Mouse (Mus musculus): ENCODE data around the gene Usp36. TPM values are rescaled to one million over a fixed set of nuclear protein-coding genes. Genes with fewer than 3 reads are reported as not detected.

Usp36 gene
- polyA plus RNA-seq, 1 experiment from 2014 or later, result 21.3 TPM

DNA sequence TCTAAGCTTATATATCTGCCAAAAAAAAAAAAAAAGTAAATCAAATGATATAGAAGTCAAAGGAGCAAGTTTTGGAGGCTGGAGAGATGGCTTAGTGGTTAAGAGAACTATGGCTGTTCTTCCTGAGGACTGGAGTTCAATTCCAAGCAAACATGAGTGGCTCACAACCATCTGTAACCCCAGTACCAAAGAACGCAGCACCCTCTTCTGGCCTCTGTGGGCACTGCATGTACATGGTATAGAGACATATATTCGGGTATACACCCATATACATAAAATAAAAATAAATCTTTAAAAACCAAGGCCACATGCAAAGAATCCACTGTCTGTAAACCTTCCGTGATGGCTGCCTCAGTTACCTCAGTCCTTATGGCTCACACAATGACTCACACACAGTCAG lies 20.2 kb downstream of the Usp36 start:
- no peak overlapping the region for H3K4me3 ChIP-seq (replicated peaks)
- no peaks in the 10 kb centered on the region for H3K9me3 ChIP-seq
- no peak overlapping the region for H3K9ac ChIP-seq (replicated peaks)
- no peak for ATAC-seq (ENCODE audit: insufficient number of reproducible peaks, insufficient read depth, low FRiP score, low TSS enrichment, low read depth)
- H3K4me2 ChIP-seq, result no peak overlapping the region
- WGBS, result 90% methylated on average over 3 of the region's 3 CpGs
- H3K4me1 ChIP-seq (replicated peaks), result no peaks in the 10 kb centered on the region
- H3K27ac ChIP-seq, result no peak overlapping the region
- H3K36me3 ChIP-seq, result peaks cover 97% of the 10 kb centered on the region
- no peaks in the 10 kb centered on the region for H3K27me3 ChIP-seq

DNA sequence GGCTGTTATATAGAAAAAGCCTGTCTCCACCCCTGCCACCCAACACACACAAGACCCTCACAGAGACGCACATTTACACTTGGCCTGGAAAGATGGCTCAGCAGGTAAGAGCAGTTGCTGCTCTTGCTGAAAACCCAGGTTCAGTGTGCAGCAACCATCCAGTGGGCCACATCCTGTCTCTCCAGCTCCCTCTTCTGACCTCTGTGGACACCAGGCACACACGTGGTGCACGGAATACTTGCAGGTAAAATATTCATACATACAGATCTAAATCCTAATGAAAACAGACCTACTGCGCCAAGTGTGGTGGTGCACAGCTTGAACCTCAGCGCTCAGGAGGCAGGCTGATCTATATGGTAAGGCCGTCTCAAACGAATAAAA lies 23.4 kb downstream of the Usp36 start:
- Histone ChIP-seq H3K9ac (replicated peaks) (no peak overlapping the region), H3K9me3 (no peaks in the 10 kb centered on the region), H3K27ac (no peak overlapping the region), H3K27me3 (no peaks in the 10 kb centered on the region), H3K4me1 (replicated peaks) (no peaks in the 10 kb centered on the region), H3K4me2 (no peak overlapping the region), H3K4me3 (replicated peaks) (no peak overlapping the region), H3K36me3 (peaks cover 97% of the 10 kb centered on the region)
- no peak for ATAC-seq (ENCODE audit: insufficient number of reproducible peaks, insufficient read depth, low FRiP score, low TSS enrichment, low read depth)
- WGBS, result 95% methylated on average over 7 of the region's 7 CpGs

DNA sequence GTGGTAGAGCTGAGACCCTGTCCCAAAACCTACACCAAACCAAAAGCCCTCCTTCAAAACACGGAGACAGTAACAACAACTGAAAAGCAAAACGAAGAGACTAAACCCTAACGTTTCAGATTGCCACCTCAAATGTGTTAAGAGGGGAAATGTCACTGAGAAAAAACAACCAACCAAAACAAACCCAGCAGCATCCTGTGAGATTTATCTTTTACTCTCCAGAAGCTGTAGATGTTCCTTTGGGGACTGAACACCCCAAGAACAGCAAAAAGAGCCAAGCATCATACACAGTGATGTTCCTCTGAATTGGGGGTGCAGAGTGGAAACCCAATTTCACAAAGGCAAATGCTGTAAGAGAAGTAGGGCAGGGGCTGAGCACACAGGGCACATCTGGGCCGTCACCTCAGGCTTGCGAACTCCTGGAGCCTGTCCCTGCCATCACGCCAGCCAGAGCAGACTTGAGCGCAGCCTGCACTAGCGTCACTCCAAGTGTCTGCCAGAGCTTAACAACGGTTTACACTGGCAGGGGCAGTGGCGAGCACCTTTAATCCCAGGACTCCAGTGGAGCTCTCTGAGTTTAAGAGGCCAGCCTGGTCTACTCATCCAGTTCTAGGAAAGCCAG lies 23.9 kb downstream of the Usp36 start:
- no peak overlapping the region for H3K9ac ChIP-seq (replicated peaks)
- peaks cover 97% of the 10 kb centered on the region for H3K36me3 ChIP-seq
- no peak overlapping the region for H3K4me2 ChIP-seq
- no peaks in the 10 kb centered on the region for H3K27me3 ChIP-seq
- H3K4me1 ChIP-seq (replicated peaks), result no peaks in the 10 kb centered on the region
- WGBS, result 92% methylated on average over 10 of the region's 10 CpGs
- no peak overlapping the region for H3K27ac ChIP-seq
- no peak for ATAC-seq (ENCODE audit: insufficient number of reproducible peaks, insufficient read depth, low FRiP score, low TSS enrichment, low read depth)
- H3K9me3 ChIP-seq, result no peaks in the 10 kb centered on the region
- H3K4me3 ChIP-seq (replicated peaks), result no peak overlapping the region

DNA sequence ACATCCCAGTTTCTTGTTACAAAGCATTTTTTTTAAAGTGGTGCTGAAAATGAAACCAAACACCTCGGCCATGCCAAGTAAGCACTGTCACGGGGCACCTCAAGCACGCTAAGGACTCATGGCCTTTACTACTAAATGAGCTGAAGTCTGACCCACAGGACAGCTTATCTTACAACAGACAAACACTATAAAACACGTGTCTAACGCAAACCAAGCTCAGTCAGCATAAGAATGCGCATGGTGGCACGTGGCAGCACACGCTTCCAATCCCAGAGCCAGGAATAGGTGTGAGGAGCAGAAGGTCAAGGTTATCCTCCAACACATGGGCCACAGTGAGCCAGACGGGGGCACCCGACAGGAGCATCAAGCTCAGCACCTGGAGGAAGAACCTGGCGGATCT lies 24.4 kb downstream of the Usp36 start:
- no peak overlapping the region for H3K9ac ChIP-seq (replicated peaks)
- no peaks in the 10 kb centered on the region for H3K9me3 ChIP-seq
- no peak overlapping the region for H3K4me2 ChIP-seq
- H3K4me1 ChIP-seq (replicated peaks), result no peaks in the 10 kb centered on the region
- no peak overlapping the region for H3K27ac ChIP-seq
- H3K4me3 ChIP-seq (replicated peaks), result no peak overlapping the region
- WGBS, result 87% methylated on average over 11 of the region's 11 CpGs
- ATAC-seq (ENCODE audit: insufficient number of reproducible peaks, insufficient read depth, low FRiP score, low TSS enrichment, low read depth), result no peak
- peaks cover 98% of the 10 kb centered on the region for H3K36me3 ChIP-seq
- H3K27me3 ChIP-seq, result no peaks in the 10 kb centered on the region

DNA sequence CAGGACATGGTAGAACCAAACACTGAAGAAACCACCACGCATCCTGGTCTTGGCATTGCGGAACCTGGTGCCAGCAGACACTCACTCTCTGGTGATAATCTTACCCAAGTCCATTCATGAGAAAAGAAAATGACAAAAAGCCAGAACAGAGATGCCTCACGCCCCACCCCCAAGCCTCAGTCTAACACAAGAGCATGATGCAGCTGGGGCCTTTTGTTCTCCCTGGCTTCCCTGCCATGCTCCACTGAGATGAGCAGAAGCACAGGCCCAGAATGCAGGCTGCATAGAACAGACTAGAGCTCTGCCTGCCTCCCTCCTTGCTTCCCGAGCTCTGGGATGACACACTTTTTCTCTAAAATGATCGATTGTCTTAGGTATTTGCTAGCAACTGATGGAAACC lies 26.9 kb downstream of the Usp36 start:
- WGBS, result 87% methylated on average over 5 of the region's 5 CpGs
- Histone ChIP-seq H3K9ac (replicated peaks) (no peak overlapping the region), H3K4me1 (replicated peaks) (no peaks in the 10 kb centered on the region), H3K27ac (no peak overlapping the region), H3K36me3 (peaks cover 100% of the 10 kb centered on the region), H3K4me2 (no peak overlapping the region), H3K4me3 (replicated peaks) (no peak overlapping the region), H3K27me3 (no peaks in the 10 kb centered on the region), H3K9me3 (no peaks in the 10 kb centered on the region)
- ATAC-seq (ENCODE audit: insufficient number of reproducible peaks, insufficient read depth, low FRiP score, low TSS enrichment, low read depth), result no peak

DNA sequence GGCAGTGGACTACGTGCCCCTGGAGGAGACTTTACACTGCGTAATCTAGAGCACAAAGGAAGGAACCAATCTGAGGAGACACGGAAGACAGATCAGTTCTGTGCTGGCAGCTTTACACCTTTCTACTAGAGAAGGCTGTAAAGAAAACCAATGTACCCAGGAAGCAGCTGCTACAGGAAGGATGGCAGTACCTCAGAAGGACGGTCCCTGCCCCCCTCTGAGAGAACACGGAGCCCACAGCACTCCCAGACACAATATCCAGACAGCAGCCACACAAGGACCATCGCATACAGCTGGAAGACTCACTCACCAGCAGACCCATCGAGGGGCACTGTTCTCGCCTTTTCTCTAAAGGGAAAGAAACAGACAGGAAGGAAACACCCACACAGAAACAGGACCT lies 30.0 kb downstream of the Usp36 start:
- H3K27me3 ChIP-seq, result no peaks in the 10 kb centered on the region
- H3K9ac ChIP-seq (replicated peaks), result no peak overlapping the region
- no peak overlapping the region for H3K27ac ChIP-seq
- peaks cover 91% of the 10 kb centered on the region for H3K36me3 ChIP-seq
- H3K4me2 ChIP-seq, result no peak overlapping the region
- no peak overlapping the region for H3K4me3 ChIP-seq (replicated peaks)
- WGBS, result 95% methylated on average over 8 of the region's 8 CpGs
- no peaks in the 10 kb centered on the region for H3K9me3 ChIP-seq
- H3K4me1 ChIP-seq (replicated peaks), result peaks cover 1% of the 10 kb centered on the region
- ATAC-seq (ENCODE audit: insufficient number of reproducible peaks, insufficient read depth, low FRiP score, low TSS enrichment, low read depth), result no peak

DNA sequence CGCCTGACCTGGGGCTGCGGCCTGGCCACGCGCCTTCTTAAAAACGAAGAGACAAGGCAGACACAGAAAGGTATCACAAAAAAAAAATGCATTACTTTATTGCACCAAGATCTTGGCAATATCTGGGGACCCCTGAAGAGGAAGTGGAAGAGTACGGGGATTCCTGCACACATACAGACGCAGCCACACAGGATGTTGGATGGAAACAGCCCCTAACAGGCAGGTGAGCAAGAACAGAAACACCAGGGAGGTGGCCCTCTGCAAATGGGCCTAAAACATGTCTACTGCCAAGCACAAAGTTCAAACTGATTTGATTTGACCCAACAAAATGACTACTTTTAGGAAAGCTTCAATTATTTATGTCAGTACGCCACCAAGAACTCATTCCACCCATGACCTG lies 30.5 kb downstream of the Usp36 start:
- no peak overlapping the region for H3K4me3 ChIP-seq (replicated peaks)
- H3K9ac ChIP-seq (replicated peaks), result no peak overlapping the region
- H3K36me3 ChIP-seq, result peaks cover 86% of the 10 kb centered on the region
- no peak overlapping the region for H3K27ac ChIP-seq
- no peaks in the 10 kb centered on the region for H3K27me3 ChIP-seq
- H3K9me3 ChIP-seq, result no peaks in the 10 kb centered on the region
- no peak overlapping the region for H3K4me2 ChIP-seq
- 97% methylated on average over 8 of the region's 8 CpGs for WGBS
- H3K4me1 ChIP-seq (replicated peaks), result peaks cover 6% of the 10 kb centered on the region
- no peak for ATAC-seq (ENCODE audit: insufficient number of reproducible peaks, insufficient read depth, low FRiP score, low TSS enrichment, low read depth)

DNA sequence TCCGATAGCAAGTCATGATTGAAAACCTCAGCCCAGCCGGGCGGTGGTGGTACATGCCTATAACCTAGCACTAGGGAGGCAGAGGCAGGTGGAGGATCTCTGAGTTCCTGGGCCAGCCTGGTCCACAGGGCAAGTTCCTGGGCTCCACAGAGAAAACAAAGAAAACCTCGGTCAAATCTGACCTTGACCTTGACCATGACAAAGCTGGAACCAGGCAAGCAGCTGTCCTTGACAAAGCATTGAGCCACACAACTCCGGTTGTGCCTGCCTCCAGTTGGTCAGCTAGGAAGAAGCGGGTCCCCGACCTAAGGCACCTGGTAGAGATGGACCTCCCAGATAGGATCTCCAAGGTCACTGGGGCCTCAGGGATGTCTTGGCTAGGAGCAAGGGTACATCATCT lies 33.7 kb downstream of the Usp36 start:
- Histone ChIP-seq H3K4me1 (replicated peaks) (peaks cover 20% of the 10 kb centered on the region), H3K9ac (replicated peaks) (no peak overlapping the region), H3K4me2 (no peak overlapping the region), H3K4me3 (replicated peaks) (no peak overlapping the region), H3K27ac (no peak overlapping the region), H3K9me3 (no peaks in the 10 kb centered on the region), H3K36me3 (peaks cover 54% of the 10 kb centered on the region), H3K27me3 (no peaks in the 10 kb centered on the region)
- WGBS, result 93% methylated on average over 7 of the region's 7 CpGs
- no peak for ATAC-seq (ENCODE audit: insufficient number of reproducible peaks, insufficient read depth, low FRiP score, low TSS enrichment, low read depth)

DNA sequence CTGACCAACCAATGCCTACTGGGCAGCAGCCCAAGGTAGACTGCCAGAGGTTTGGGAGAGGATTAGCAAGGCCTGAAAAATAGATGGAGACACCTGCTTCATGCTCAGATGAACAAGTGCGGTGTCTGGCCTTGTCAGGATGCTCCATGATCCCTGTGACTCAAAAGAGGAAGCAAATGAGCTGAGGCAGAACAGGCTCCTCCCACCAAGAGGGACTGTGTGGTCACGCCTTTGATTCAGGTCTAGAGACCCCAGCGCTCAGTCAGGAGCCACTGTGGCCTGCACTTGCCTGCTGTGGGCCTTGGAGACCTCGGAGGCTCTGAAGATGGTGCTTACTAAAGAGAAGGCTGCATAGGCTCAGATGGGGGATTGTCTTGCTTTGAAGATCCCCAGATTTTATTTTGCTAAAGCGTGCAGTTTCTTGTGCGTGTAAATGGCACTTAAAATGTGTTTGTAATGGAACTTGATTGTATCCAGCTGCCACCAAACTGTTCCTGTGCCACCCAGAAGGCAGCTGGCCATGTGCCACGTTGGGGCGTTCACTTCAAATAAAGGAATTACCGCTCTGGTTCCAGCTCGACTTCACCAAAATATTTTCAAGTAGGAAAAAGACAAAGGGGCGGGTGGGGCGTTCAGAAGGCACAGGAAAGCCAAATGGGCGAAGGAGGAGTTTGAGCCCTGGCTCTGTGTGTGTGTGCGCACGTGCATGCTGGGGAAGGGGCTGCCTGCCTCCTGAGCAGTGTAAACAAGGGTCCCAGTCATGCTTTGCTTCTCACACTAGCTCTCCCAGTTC lies 35.7 kb downstream of the Usp36 start:
- Histone ChIP-seq H3K4me2 (peak overlapping the region; percentile 18; the same call in 1 of the 2 replicates), H3K27ac (peak overlapping the region; percentile 88), H3K9ac (replicated peaks) (no peak overlapping the region), H3K36me3 (peaks cover 34% of the 10 kb centered on the region), H3K4me1 (replicated peaks) (peaks cover 23% of the 10 kb centered on the region), H3K27me3 (no peaks in the 10 kb centered on the region), H3K9me3 (no peaks in the 10 kb centered on the region), H3K4me3 (replicated peaks) (no peak overlapping the region)
- WGBS, result 37% methylated on average over 15 of the region's 15 CpGs
- ATAC-seq (ENCODE audit: insufficient number of reproducible peaks, insufficient read depth, low FRiP score, low TSS enrichment, low read depth), result no peak; the same call in 1 of the 2 replicates

DNA sequence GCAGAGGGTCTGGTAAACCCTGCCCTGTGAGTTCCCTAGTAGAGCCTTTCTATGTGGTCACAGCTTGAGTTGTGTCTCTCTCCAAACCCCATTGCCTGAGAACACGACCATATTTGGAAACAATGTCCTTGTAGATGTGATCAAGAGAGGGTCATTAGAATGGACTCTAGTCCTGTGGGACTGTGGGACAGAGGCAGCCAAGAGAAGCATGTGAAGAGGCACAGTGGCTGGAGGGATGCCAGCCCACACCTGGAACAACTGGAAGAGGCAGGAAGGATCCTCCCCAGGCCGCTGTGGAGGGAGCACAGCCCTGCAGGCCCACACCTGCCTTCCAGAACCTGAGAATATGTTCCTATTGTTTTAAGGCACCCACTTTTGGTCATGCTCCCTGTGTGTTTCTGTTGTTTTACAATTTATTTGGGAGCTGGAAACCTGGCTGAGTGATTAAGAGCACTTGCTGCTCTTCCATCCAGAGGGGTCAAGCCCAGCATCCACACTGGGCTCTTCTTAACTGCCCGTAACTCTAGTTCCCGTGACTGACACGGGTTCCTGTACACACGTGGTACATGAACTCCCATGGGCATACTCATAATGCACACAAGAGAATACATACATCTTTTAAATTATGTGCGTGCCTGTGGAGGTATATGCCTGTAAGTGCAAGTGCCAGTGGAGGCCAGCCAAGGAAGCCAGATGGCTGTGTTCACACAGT lies 36.4 kb downstream of the Usp36 start:
- H3K36me3 ChIP-seq, result peaks cover 26% of the 10 kb centered on the region
- H3K9ac ChIP-seq (replicated peaks), result no peak overlapping the region
- WGBS, result 87% methylated on average over 7 of the region's 7 CpGs
- H3K4me1 ChIP-seq (replicated peaks), result peaks cover 28% of the 10 kb centered on the region
- no peak overlapping the region for H3K4me2 ChIP-seq
- no peaks in the 10 kb centered on the region for H3K27me3 ChIP-seq
- ATAC-seq (ENCODE audit: insufficient number of reproducible peaks, insufficient read depth, low FRiP score, low TSS enrichment, low read depth), result no peak
- H3K9me3 ChIP-seq, result no peaks in the 10 kb centered on the region
- no peak overlapping the region for H3K4me3 ChIP-seq (replicated peaks)
- peak overlapping the region; percentile 88 for H3K27ac ChIP-seq

DNA sequence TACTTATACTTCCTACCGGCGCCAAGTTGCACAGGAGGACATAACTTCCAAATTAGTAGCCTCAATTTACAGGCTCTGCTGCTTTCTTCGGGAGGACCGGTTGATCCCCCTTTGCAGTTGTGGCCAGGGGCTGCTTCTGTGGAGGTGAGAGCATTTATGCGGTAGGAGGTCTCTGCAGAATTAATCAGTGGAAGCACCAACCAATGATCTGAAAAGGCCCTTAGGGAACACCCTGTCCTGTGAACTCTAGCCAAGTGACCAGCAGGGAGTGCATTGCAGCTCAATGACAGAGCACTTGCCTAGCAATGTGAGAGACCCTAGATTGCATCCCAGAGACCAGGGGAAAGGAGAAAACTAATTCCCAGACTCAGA lies 41.0 kb downstream of the Usp36 start:
- Histone ChIP-seq H3K4me3 (replicated peaks) (peak overlapping the region; percentile 85), H3K36me3 (no peaks in the 10 kb centered on the region), H3K27me3 (no peaks in the 10 kb centered on the region), H3K4me2 (peak overlapping the region; percentile 82), H3K27ac (peak overlapping the region; percentile 84), H3K9me3 (no peaks in the 10 kb centered on the region), H3K9ac (replicated peaks) (no peak overlapping the region), H3K4me1 (replicated peaks) (peaks cover 44% of the 10 kb centered on the region)
- ATAC-seq (ENCODE audit: insufficient number of reproducible peaks, insufficient read depth, low FRiP score, low TSS enrichment, low read depth), result no peak; the same call in none of the 2 replicates
- 0% methylated on average over 5 of the region's 5 CpGs for WGBS
